ENCODE assay signal across 25 mouse cellular contexts in the genomic region with DNA sequence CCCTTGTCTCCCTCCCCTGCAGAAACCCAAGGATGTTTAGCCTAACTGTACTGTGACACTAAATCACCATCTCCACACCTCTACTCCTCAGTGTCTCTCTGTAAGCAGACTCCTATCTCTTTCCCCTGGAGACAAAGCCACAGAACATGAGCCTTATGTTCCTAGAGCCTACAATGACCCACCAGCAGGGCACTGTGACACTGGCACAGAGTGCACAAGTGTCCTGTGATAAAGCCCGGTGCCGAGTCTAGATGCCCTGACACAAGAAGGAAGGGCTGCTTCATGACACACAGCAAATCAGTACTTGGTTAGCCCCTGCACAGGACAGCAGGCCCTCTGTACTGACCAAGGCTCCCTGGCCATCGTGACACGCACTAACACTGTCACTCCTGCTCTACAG.
DNase-seq lines count a peak whose midpoint lies in the region; ATAC-seq lines count a peak whose summit lies in the region.
"Had no signal": no experiment of that assay in that cellular context is flagged by ENCODE, and none has a peak within 500 bp of the region (broad histone marks: within the 10 kb centered on the region; RNA-seq: fewer than 3 reads in every experiment).

No protein-coding gene starts in this region.

- no peak overlapping the region for H3K4me2 ChIP-seq in forebrain, embryonic 13.5 days
- H3K4me2 ChIP-seq in heart, embryonic 11.5 days, result no peak overlapping the region
- H3K4me2 ChIP-seq: embryonic facial prominence, embryonic 12.5 days; forebrain, embryonic 12.5 days; forebrain, embryonic 15.5 days had no signal

- H3K27ac ChIP-seq in forebrain, embryonic 10.5 days, result 0 out of 2 replicates have a peak overlapping the region, but pooled peaks have one; percentile 9
- no peak overlapping the region for H3K27ac ChIP-seq in forebrain, embryonic 13.5 days
- peak overlapping the region; percentile 52 for H3K27ac ChIP-seq in heart, embryonic 10.5 days
- H3K27ac ChIP-seq in heart, embryonic 11.5 days (ENCODE audit: low read depth, low read length), result no peak overlapping the region
- H3K27ac ChIP-seq: embryonic facial prominence, embryonic 10.5 days; embryonic facial prominence, embryonic 12.5 days; forebrain, embryonic 12.5 days; forebrain, embryonic 15.5 days had no signal

- no peak overlapping the region for H3K4me3 ChIP-seq in forebrain, embryonic 10.5 days
- no peak overlapping the region for H3K4me3 ChIP-seq in forebrain, embryonic 13.5 days
- H3K4me3 ChIP-seq in heart, embryonic 10.5 days, result no peak overlapping the region
- no peak overlapping the region for H3K4me3 ChIP-seq in heart, embryonic 11.5 days (ENCODE audit: low read depth, low read length)
- H3K4me3 ChIP-seq: embryonic facial prominence, embryonic 10.5 days; embryonic facial prominence, embryonic 12.5 days; forebrain, embryonic 12.5 days; forebrain, embryonic 15.5 days had no signal

- H3K36me3 ChIP-seq in forebrain, embryonic 10.5 days (replicated peaks), result no peaks in the 10 kb centered on the region
- H3K36me3 ChIP-seq in forebrain, embryonic 13.5 days (ENCODE audit: poor library complexity, severe bottlenecking), result no peaks in the 10 kb centered on the region
- no peaks in the 10 kb centered on the region for H3K36me3 ChIP-seq in heart, embryonic 10.5 days
- H3K36me3 ChIP-seq in heart, embryonic 11.5 days (ENCODE audit: control insufficient read depth, insufficient read depth, low read length), result no peaks in the 10 kb centered on the region
- H3K36me3 ChIP-seq: embryonic facial prominence, embryonic 10.5 days; embryonic facial prominence, embryonic 12.5 days; forebrain, embryonic 12.5 days; forebrain, embryonic 15.5 days; G1E had no signal

- peaks cover 8% of the 10 kb centered on the region; the same call in 1 of the 2 replicates for H3K27me3 ChIP-seq in forebrain, embryonic 10.5 days (ENCODE audit: poor library complexity, severe bottlenecking)
- H3K27me3 ChIP-seq in forebrain, embryonic 13.5 days, result no peaks in the 10 kb centered on the region
- H3K27me3 ChIP-seq in heart, embryonic 10.5 days (ENCODE audit: insufficient read depth, poor library complexity, severe bottlenecking), result no peaks in the 10 kb centered on the region
- H3K27me3 ChIP-seq in heart, embryonic 11.5 days (ENCODE audit: control insufficient read depth, insufficient read depth, low read length), result no peaks in the 10 kb centered on the region
- H3K27me3 ChIP-seq: CH12.LX; embryonic facial prominence, embryonic 12.5 days; forebrain, embryonic 12.5 days; forebrain, embryonic 15.5 days; Patski had no signal

- no peak for ATAC-seq in forebrain, embryonic 13.5 days
- ATAC-seq in heart, embryonic 11.5 days (replicated peaks; ENCODE audit: insufficient number of reproducible peaks, low FRiP score, low TSS enrichment), result no peak
- ATAC-seq: activated CD4-positive, CD25-positive, alpha-beta regulatory T cell, adult 4 months; CD4-positive, CD25-positive, alpha-beta regulatory T cell, adult 4 months; forebrain, embryonic 15.5 days; forebrain, postnatal 0 days; Patski had no signal

- peaks cover 23% of the 10 kb centered on the region for H3K4me1 ChIP-seq in forebrain, embryonic 10.5 days
- peaks cover 11% of the 10 kb centered on the region; the same call in 1 of the 2 replicates for H3K4me1 ChIP-seq in forebrain, embryonic 13.5 days
- peaks cover 47% of the 10 kb centered on the region for H3K4me1 ChIP-seq in heart, embryonic 10.5 days
- peaks cover 24% of the 10 kb centered on the region for H3K4me1 ChIP-seq in heart, embryonic 11.5 days (ENCODE audit: control insufficient read depth, insufficient read depth, low read length)
- H3K4me1 ChIP-seq: forebrain, embryonic 15.5 days had no signal

- no peaks in the 10 kb centered on the region for H3K9me3 ChIP-seq in forebrain, embryonic 10.5 days
- no peaks in the 10 kb centered on the region for H3K9me3 ChIP-seq in forebrain, embryonic 13.5 days (replicated peaks)
- no peaks in the 10 kb centered on the region for H3K9me3 ChIP-seq in heart, embryonic 10.5 days
- no peaks in the 10 kb centered on the region for H3K9me3 ChIP-seq in heart, embryonic 11.5 days (replicated peaks; ENCODE audit: control insufficient read depth, low read length)
- H3K9me3 ChIP-seq: embryonic facial prominence, embryonic 10.5 days; embryonic facial prominence, embryonic 12.5 days; forebrain, embryonic 12.5 days; forebrain, embryonic 15.5 days had no signal

- no peak for DNase-seq in forebrain, embryonic 10.5 days (ENCODE audit: extremely low spot score, low spot score)
- no peak for DNase-seq in heart, embryonic 10.5 days (ENCODE audit: low spot score)
- peak; percentile 45 for DNase-seq in ovary, adult 18-20 months (ENCODE audit: low spot score)
- no peak for DNase-seq in ovary, postnatal 14 days (ENCODE audit: low spot score)
- DNase-seq: adrenal gland, adult 8-10 months; adrenal gland, postnatal 14 days; adrenal gland, postnatal 36 days; B cell, adult 2 months; cerebellum, adult 11-12 months; cerebellum, adult 2 months; cerebellum, adult 9-10 months; cerebellum, postnatal 10 days; cerebellum, postnatal 25 days; forebrain, postnatal 0 days had no signal

- WGBS in forebrain, embryonic 10.5 days, result 92% methylated on average over 4 of the region's 4 CpGs
- WGBS in forebrain, embryonic 13.5 days, result 95% methylated on average over 4 of the region's 4 CpGs
- 69% methylated on average over 4 of the region's 4 CpGs for WGBS in heart, embryonic 10.5 days
- 81% methylated on average over 4 of the region's 4 CpGs for WGBS in heart, embryonic 11.5 days (ENCODE audit: insufficient replicate concordance)

- no peak overlapping the region for H3K9ac ChIP-seq in forebrain, embryonic 13.5 days
- H3K9ac ChIP-seq in heart, embryonic 11.5 days (ENCODE audit: low read depth, low read length), result no peak overlapping the region
- H3K9ac ChIP-seq: embryonic facial prominence, embryonic 12.5 days; forebrain, embryonic 12.5 days; forebrain, embryonic 15.5 days; forebrain, postnatal 0 days had no signal

Comparison
In these comparisons a context has a peak if more than half of its experiments do, and no peak if none do; other contexts are left out.
1. H3K27ac ChIP-seq: peak in forebrain, embryonic 10.5 days (single experiment) and heart, embryonic 10.5 days (single experiment); none in forebrain, embryonic 13.5 days (single experiment) and heart, embryonic 11.5 days (single experiment).